Mouse (Mus musculus) hindbrain, embryonic 14.5 days (tissue): ENCODE results near the gene Mapk8ip1. TPM values are rescaled to one million over a fixed set of nuclear protein-coding genes. Genes with fewer than 3 reads are reported as not detected.

Experiments used
- ATAC-seq: fragments of 200-750 bp; cut with Nextera tagmentation; 2 replicates; pipeline ENCODE4 v1.8.0; 2017; ENCODE audit warnings: moderate number of reproducible peaks, mild to moderate bottlenecking, moderate TSS enrichment, moderate library complexity; ENCODE audit not compliant: low FRiP score
- DNase-seq: peaks from one replicate; pipeline ENCODE4 v3.0.0-alpha.2; 2015; ENCODE audit warnings: low spot score
- H3K27ac ChIP-seq: fragments of 300-500 bp; sonication (generic); 2 replicates; pipeline ENCODE4 v1.5.1; 2014; ENCODE audit warnings: mild to moderate bottlenecking, moderate library complexity
- H3K27me3 ChIP-seq: fragments of 300-500 bp; sonication (generic); 2 replicates; pipeline ENCODE4 v1.6.1; 2014; ENCODE audit warnings: mild to moderate bottlenecking, low read length, mixed read lengths; ENCODE audit not compliant: control insufficient read depth, insufficient read depth
- H3K36me3 ChIP-seq: fragments of 300-500 bp; sonication (generic); replicated peaks from 2 replicates; pipeline ENCODE4 v1.6.1; 2014; ENCODE audit not compliant: control insufficient read depth, insufficient read depth
- H3K4me1 ChIP-seq: fragments of 300-500 bp; sonication (generic); replicated peaks from 2 replicates; pipeline ENCODE4 v1.6.1; 2014; ENCODE audit warnings: antibody characterized with exemption, low read length, mixed read lengths; ENCODE audit not compliant: control insufficient read depth, insufficient read depth
- H3K4me2 ChIP-seq: fragments of 300-500 bp; sonication (generic); replicated peaks from 2 replicates; pipeline ENCODE4 v1.6.1; 2014; ENCODE audit warnings: mild to moderate bottlenecking, moderate library complexity
- H3K4me3 ChIP-seq: fragments of 300-500 bp; sonication (generic); replicated peaks from 2 replicates; pipeline ENCODE4 v1.5.1; 2014; ENCODE audit warnings: mild to moderate bottlenecking, low read length
- H3K9ac ChIP-seq: fragments of 300-500 bp; sonication (generic); 2 replicates; pipeline ENCODE4 v1.6.1; 2014
- H3K9me3 ChIP-seq: fragments of 300-500 bp; sonication (generic); 2 replicates; pipeline ENCODE4 v1.6.1; 2016; ENCODE audit warnings: low read length; ENCODE audit not compliant: control insufficient read depth
- WGBS: fragments of 180-500 bp; shearing (Covaris S2); extraction: QIAGEN DNeasy Blood & Tissue Kit; methylation state at CpG from one replicate; pipeline ENCODE4 v1.1.7; 2014; 5-methylcytosine and 5-hydroxymethylcytosine counted together
- polyA plus RNA-seq: library from polyadenylated mRNA; unstranded; fragments of >200 nt; fragmentation: Nextera tagmentation; extraction: Ambion mirVana; gene quantifications from 2 replicates; pipeline ENCODE4 v1.2.1, GENCODE M21; 2014

Mapk8ip1 gene
- polyA plus RNA-seq, 1 experiment from 2014 or later: 68.8 TPM

DNA sequence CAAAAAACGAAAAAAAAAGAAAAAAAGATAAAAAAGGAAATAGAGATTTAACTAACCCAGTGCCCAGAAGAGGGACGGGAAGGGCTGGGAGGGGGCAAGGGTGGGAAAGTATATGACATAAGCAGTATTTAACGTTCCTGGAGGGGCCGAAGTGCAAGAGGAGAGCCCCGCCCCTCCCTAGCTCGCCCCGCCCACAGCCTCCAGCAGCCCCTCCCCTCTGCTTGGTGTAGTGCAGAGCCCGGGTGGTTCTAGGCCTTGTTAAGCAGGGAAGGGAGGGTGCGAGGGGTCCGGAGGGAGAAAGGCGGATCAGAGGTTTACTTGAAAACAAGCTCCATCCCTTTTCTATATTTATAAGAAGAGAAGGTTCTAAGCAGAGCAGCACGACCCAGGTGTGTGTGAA, 40.2 kb downstream of the Mapk8ip1 start:
- 0 out of 2 replicates have a peak, but pooled peaks have one; percentile 24 for ATAC-seq
- no peak for DNase-seq
- no peak overlapping the region for H3K4me2 ChIP-seq
- no peak overlapping the region for H3K27ac ChIP-seq
- H3K9me3 ChIP-seq: no peaks in the 10 kb centered on the region
- no peak overlapping the region for H3K4me3 ChIP-seq
- no peak overlapping the region for H3K9ac ChIP-seq
- H3K36me3 ChIP-seq: peaks cover 67% of the 10 kb centered on the region
- WGBS: 32% methylated on average over 12 of the region's 12 CpGs
- no peaks in the 10 kb centered on the region for H3K4me1 ChIP-seq
- no peaks in the 10 kb centered on the region for H3K27me3 ChIP-seq

- no peak overlapping the region for H3K4me2 ChIP-seq
- ATAC-seq: peak; percentile 53; the same call in 1 of the 2 replicates
- WGBS: 62% methylated on average over 25 of the region's 25 CpGs
These were observed 40.8 kb downstream of the Mapk8ip1 start for GRCm38 (mm10) chr2:92360186-92360823.

GRCm38 (mm10) chr2:92359301-92359700, 41.8 kb downstream of the Mapk8ip1 start:
- Histone ChIP-seq H3K9me3 (no peaks in the 10 kb centered on the region), H3K9ac (no peak overlapping the region), H3K4me1 (no peaks in the 10 kb centered on the region), H3K4me2 (no peak overlapping the region), H3K27ac (no peak overlapping the region), H3K36me3 (peaks cover 67% of the 10 kb centered on the region), H3K4me3 (no peak overlapping the region), H3K27me3 (no peaks in the 10 kb centered on the region)
- DNase-seq: no peak
- ATAC-seq: no peak
- WGBS: 88% methylated on average over 2 of the region's 2 CpGs

More at GRCm38 (mm10) chr2:92360186-92360823, 40.8 kb downstream of the Mapk8ip1 start:
- Histone ChIP-seq H3K4me3 (no peak overlapping the region), H3K4me1 (no peaks in the 10 kb centered on the region), H3K9me3 (no peaks in the 10 kb centered on the region), H3K27ac (peak overlapping the region; percentile 20; the same call in 1 of the 2 replicates), H3K27me3 (no peaks in the 10 kb centered on the region), H3K9ac (no peak overlapping the region), H3K36me3 (peaks cover 67% of the 10 kb centered on the region)
- DNase-seq: peak; percentile 41

- Histone ChIP-seq H3K27ac (no peak overlapping the region), H3K9ac (no peak overlapping the region), H3K27me3 (no peaks in the 10 kb centered on the region), H3K4me1 (no peaks in the 10 kb centered on the region), H3K9me3 (no peaks in the 10 kb centered on the region), H3K36me3 (peaks cover 71% of the 10 kb centered on the region), H3K4me3 (no peak overlapping the region), H3K4me2 (no peak overlapping the region)
- ATAC-seq (no peak), DNase-seq (no peak)
- 68% methylated on average over 6 of the region's 6 CpGs for WGBS
These were observed 46.8 kb downstream of the Mapk8ip1 start for GRCm38 (mm10) chr2:92354224-92354623.

GRCm38 (mm10) chr2:92353402-92353801, 47.7 kb downstream of the Mapk8ip1 start:
- Histone ChIP-seq H3K9ac (no peak overlapping the region), H3K36me3 (peaks cover 68% of the 10 kb centered on the region), H3K27me3 (no peaks in the 10 kb centered on the region), H3K27ac (no peak overlapping the region), H3K4me3 (no peak overlapping the region), H3K4me1 (no peaks in the 10 kb centered on the region), H3K9me3 (no peaks in the 10 kb centered on the region), H3K4me2 (no peak overlapping the region)
- WGBS: 26% methylated on average over 5 of the region's 5 CpGs
- DNase-seq: no peak
- ATAC-seq: no peak

DNA sequence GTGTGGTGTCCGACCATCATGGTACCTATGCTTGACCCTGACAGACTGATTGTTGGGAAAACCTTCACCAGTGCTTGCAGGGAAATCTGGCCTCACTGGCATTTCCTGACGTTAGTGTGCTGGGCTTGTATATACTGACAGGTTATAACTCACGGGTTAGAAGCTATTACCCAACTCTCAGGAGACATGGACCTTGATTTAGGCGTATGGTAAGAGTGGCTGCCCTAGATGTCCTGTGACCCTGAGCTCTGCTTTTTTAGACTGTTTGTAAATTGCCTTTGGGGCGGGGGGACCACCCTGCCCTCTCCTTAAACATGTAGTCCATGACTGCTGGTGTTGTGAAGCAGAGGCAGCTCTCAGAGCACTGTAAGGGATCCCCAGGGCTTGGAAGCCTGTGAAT, 50.4 kb downstream of the Mapk8ip1 start:
- H3K9ac ChIP-seq: no peak overlapping the region
- no peak overlapping the region for H3K27ac ChIP-seq
- 77% methylated on average over 5 of the region's 5 CpGs for WGBS
- peaks cover 62% of the 10 kb centered on the region for H3K36me3 ChIP-seq
- H3K4me1 ChIP-seq: no peaks in the 10 kb centered on the region
- no peak overlapping the region for H3K4me3 ChIP-seq
- H3K27me3 ChIP-seq: no peaks in the 10 kb centered on the region
- no peak overlapping the region for H3K4me2 ChIP-seq
- ATAC-seq (no peak), DNase-seq (no peak)
- H3K9me3 ChIP-seq: no peaks in the 10 kb centered on the region

DNA sequence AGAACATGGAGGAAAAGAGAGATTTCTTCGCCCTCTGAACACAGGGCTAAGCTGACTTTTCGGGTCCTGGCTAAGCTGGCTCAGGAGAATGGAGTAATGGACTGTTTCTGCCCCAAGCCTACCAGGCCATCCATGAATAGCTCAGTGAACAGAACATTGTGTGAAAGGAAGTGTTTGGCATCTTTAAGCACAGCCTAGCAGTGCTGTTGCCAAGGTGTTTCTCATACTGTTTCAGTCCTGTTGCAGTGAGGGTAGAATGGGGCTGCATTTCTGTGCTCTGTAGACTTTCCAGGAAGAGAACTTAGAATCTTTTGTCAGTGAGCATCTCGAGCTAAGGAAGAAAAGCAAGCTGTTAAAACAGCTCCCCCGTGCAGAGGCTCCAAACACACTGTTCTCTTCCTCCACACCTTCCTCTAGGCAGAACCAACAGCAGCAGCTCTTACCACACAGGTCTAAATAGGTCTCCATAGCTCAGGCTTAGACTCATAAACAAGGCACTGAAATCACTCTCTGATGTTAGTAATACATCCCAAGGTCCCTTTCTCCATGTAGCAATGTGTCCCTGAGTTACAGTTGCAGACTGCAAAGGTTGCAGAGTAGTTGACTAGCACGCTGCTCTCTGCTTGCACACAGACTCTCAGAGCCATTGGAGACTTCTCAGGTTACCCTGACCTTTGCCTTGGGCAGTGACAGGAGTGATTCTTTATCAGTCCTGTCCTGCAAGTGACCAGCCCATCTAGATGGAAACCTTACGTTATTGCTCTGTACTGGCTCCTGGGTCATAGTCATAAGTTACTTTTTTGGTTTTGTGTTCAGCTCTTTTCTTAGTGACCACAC, 51.3 kb downstream of the Mapk8ip1 start:
- H3K9ac ChIP-seq: no peak overlapping the region
- H3K27ac ChIP-seq: peak overlapping the region; percentile 26
- WGBS: 74% methylated on average over 6 of the region's 6 CpGs
- no peaks in the 10 kb centered on the region for H3K27me3 ChIP-seq
- H3K4me1 ChIP-seq: no peaks in the 10 kb centered on the region
- ATAC-seq (no peak), DNase-seq (no peak)
- no peak overlapping the region for H3K4me2 ChIP-seq
- no peaks in the 10 kb centered on the region for H3K9me3 ChIP-seq
- H3K36me3 ChIP-seq: peaks cover 68% of the 10 kb centered on the region
- H3K4me3 ChIP-seq: no peak overlapping the region

DNA sequence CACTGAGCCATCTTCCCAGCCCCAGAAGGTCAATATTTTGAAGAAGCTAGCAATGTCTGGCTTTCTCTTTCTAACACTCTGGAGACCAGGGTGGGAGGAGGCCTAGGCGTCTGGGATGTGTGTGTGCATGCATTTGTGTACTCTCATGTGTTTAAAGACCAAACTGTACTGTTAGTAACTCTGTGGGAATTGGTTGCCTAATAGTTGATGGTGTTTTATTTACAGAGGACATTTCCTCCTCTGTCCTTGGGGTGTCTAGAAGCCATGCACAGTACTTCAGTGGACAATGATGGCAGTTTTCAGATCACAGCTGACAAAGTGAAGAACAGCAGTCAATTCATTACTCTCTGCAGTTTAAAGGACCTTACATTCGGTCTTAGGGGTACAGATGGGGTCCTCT, 53.9 kb downstream of the Mapk8ip1 start:
- Histone ChIP-seq H3K36me3 (peaks cover 70% of the 10 kb centered on the region), H3K27me3 (no peaks in the 10 kb centered on the region), H3K4me2 (no peak overlapping the region), H3K4me1 (no peaks in the 10 kb centered on the region), H3K27ac (no peak overlapping the region), H3K4me3 (no peak overlapping the region), H3K9ac (no peak overlapping the region), H3K9me3 (no peaks in the 10 kb centered on the region)
- 95% methylated on average over 2 of the region's 2 CpGs for WGBS
- DNase-seq: no peak
- no peak for ATAC-seq

GRCm38 (mm10) chr2:92342418-92342817, 58.6 kb downstream of the Mapk8ip1 start:
- no peak overlapping the region for H3K4me2 ChIP-seq
- H3K4me3 ChIP-seq: no peak overlapping the region
- no peaks in the 10 kb centered on the region for H3K4me1 ChIP-seq
- ATAC-seq (no peak), DNase-seq (no peak)
- H3K27ac ChIP-seq: no peak overlapping the region
- no peaks in the 10 kb centered on the region for H3K9me3 ChIP-seq
- H3K9ac ChIP-seq: no peak overlapping the region
- H3K27me3 ChIP-seq: no peaks in the 10 kb centered on the region
- H3K36me3 ChIP-seq: peaks cover 50% of the 10 kb centered on the region
